Mouse (Mus musculus) stomach, embryonic 16.5 days (tissue): Measurements from ENCODE around the gene Npdc1. TPM values are rescaled to one million over a fixed set of nuclear protein-coding genes. Genes with fewer than 3 reads are reported as not detected.
"Not testable (repeated sequence)": the region's sequence is repeated elsewhere in the genome, so short reads cannot be mapped to it uniquely, and the experiment has no call there.

Experiments used
- ATAC-seq: fragments of 200-750 bp; cut with Nextera tagmentation; 2 replicates; pipeline ENCODE4 v1.8.0; 2017; ENCODE audit warnings: moderate number of reproducible peaks, moderate TSS enrichment; ENCODE audit not compliant: insufficient read depth, low FRiP score
- H3K27ac ChIP-seq: fragments of 300-500 bp; sonication (generic); 2 replicates; pipeline ENCODE4 v1.5.1; 2014; ENCODE audit warnings: low read length
- H3K27me3 ChIP-seq: fragments of 300-500 bp; sonication (generic); 2 replicates; pipeline ENCODE4 v1.6.1; 2014; ENCODE audit warnings: low read length, control low read depth, mixed read lengths; ENCODE audit not compliant: control insufficient read depth, insufficient read depth
- H3K36me3 ChIP-seq: fragments of 300-500 bp; sonication (generic); 2 replicates; pipeline ENCODE4 v1.6.1; 2014; ENCODE audit warnings: low read length; ENCODE audit not compliant: control insufficient read depth, insufficient read depth
- H3K4me1 ChIP-seq: fragments of 300-500 bp; sonication (generic); 2 replicates; pipeline ENCODE4 v1.6.1; 2014; ENCODE audit warnings: low read length, control low read depth, mixed read lengths; ENCODE audit not compliant: control insufficient read depth, insufficient read depth
- H3K4me2 ChIP-seq: fragments of 300-500 bp; sonication (generic); 2 replicates; pipeline ENCODE4 v1.6.1; 2014; ENCODE audit warnings: low read depth, low read length, mixed read lengths
- H3K4me3 ChIP-seq: fragments of 300-500 bp; sonication (generic); replicated peaks from 2 replicates; pipeline ENCODE4 v1.5.1; 2014; ENCODE audit warnings: mild to moderate bottlenecking, low read length
- H3K9ac ChIP-seq: fragments of 300-500 bp; sonication (generic); 2 replicates; pipeline ENCODE4 v1.6.1; 2014; ENCODE audit warnings: low read length
- H3K9me3 ChIP-seq: fragments of 300-500 bp; sonication (generic); replicated peaks from 2 replicates; pipeline ENCODE4 v1.6.1; 2016; ENCODE audit warnings: low read length, control low read depth; ENCODE audit not compliant: control insufficient read depth
- WGBS: fragments of 180-500 bp; shearing (Covaris S2); extraction: QIAGEN DNeasy Blood & Tissue Kit; methylation state at CpG from one replicate; pipeline ENCODE4 v1.1.7; 2014; 5-methylcytosine and 5-hydroxymethylcytosine counted together
- polyA plus RNA-seq: library from polyadenylated mRNA; unstranded; fragments of >200 nt; fragmentation: Nextera tagmentation; extraction: Ambion mirVana; gene quantifications from 2 replicates; pipeline ENCODE4 v1.2.1, GENCODE M21; 2015

The Npdc1 gene
- polyA plus RNA-seq, 1 experiment from 2014 or later, result 54.9 TPM

- Histone ChIP-seq H3K4me3 (peak overlapping the region; percentile 25), H3K9me3 (no peaks in the 10 kb centered on the region), H3K36me3 (no peaks in the 10 kb centered on the region), H3K27me3 (peaks cover 35% of the 10 kb centered on the region), H3K27ac (no peak overlapping the region), H3K9ac (no peak overlapping the region), H3K4me2 (peak overlapping the region; percentile 48), H3K4me1 (peaks cover 4% of the 10 kb centered on the region; the same call in 1 of the 2 replicates)
- ATAC-seq, result peak; percentile 27; the same call in 1 of the 2 replicates
- 4% methylated on average over 17 of the region's 17 CpGs for WGBS
Measured at GRCm38 (mm10) chr2:25400764-25401163, 1.6 kb downstream of the Npdc1 start.

- no peak overlapping the region for H3K27ac ChIP-seq
- H3K9ac ChIP-seq, result peak overlapping the region; percentile 70
- peaks cover 4% of the 10 kb centered on the region; the same call in 1 of the 2 replicates for H3K4me1 ChIP-seq
- H3K36me3 ChIP-seq, result no peaks in the 10 kb centered on the region
- H3K27me3 ChIP-seq, result peaks cover 28% of the 10 kb centered on the region
- peak; percentile 6; the same call in 1 of the 2 replicates for ATAC-seq
- H3K9me3 ChIP-seq, result no peaks in the 10 kb centered on the region
- WGBS, result 0% methylated on average over 13 of the region's 13 CpGs
- peak overlapping the region; percentile 53 for H3K4me3 ChIP-seq
- H3K4me2 ChIP-seq, result peak overlapping the region; percentile 81
Measured at GRCm38 (mm10) chr2:25402377-25402971, 3.3 kb downstream of the Npdc1 start.

GRCm38 (mm10) chr2:25402972-25403601 is 3.9 kb downstream of the Npdc1 start:
- peak overlapping the region; percentile 53 for H3K4me3 ChIP-seq
- H3K9me3 ChIP-seq, result no peaks in the 10 kb centered on the region
- H3K9ac ChIP-seq, result peak overlapping the region; percentile 70
- peaks cover 26% of the 10 kb centered on the region for H3K27me3 ChIP-seq
- peak overlapping the region; percentile 81 for H3K4me2 ChIP-seq
- peaks cover 4% of the 10 kb centered on the region; the same call in 1 of the 2 replicates for H3K4me1 ChIP-seq
- H3K27ac ChIP-seq, result peak overlapping the region; percentile 21; the same call in 1 of the 2 replicates
- ATAC-seq, result peak; percentile 69; the same call in 1 of the 2 replicates
- no peaks in the 10 kb centered on the region for H3K36me3 ChIP-seq
- 2% methylated on average over 54 of the region's 54 CpGs for WGBS

GRCm38 (mm10) chr2:25403994-25404393 is 4.8 kb downstream of the Npdc1 start:
- Histone ChIP-seq H3K36me3 (no peaks in the 10 kb centered on the region), H3K27ac (no peak overlapping the region), H3K4me1 (peaks cover 4% of the 10 kb centered on the region; the same call in 1 of the 2 replicates), H3K4me2 (peak overlapping the region; percentile 81; the same call in 1 of the 2 replicates), H3K27me3 (peaks cover 20% of the 10 kb centered on the region), H3K4me3 (peak overlapping the region; percentile 53; the same call in 1 of the 2 replicates), H3K9ac (no peak overlapping the region), H3K9me3 (no peaks in the 10 kb centered on the region)
- ATAC-seq, result no peak
- WGBS, result 81% methylated on average over 4 of the region's 4 CpGs

GRCm38 (mm10) chr2:25408908-25409307 is 9.8 kb downstream of the Npdc1 start:
- H3K4me1 ChIP-seq, result no peaks in the 10 kb centered on the region
- no peak overlapping the region for H3K4me3 ChIP-seq
- H3K27me3 ChIP-seq, result no peaks in the 10 kb centered on the region
- H3K27ac ChIP-seq, result no peak overlapping the region
- 82% methylated on average over 10 of the region's 10 CpGs for WGBS
- H3K9me3 ChIP-seq, result no peaks in the 10 kb centered on the region
- H3K4me2 ChIP-seq, result no peak overlapping the region
- no peak for ATAC-seq
- no peak overlapping the region for H3K9ac ChIP-seq
- H3K36me3 ChIP-seq, result no peaks in the 10 kb centered on the region

- not testable (repeated sequence) for H3K36me3 ChIP-seq, H3K4me1 ChIP-seq, H3K27ac ChIP-seq, H3K4me2 ChIP-seq, H3K4me3 ChIP-seq, ATAC-seq, H3K27me3 ChIP-seq, H3K9me3 ChIP-seq, H3K9ac ChIP-seq
Measured at GRCm38 (mm10) chr2:25413436-25413835, 14.3 kb downstream of the Npdc1 start.

GRCm38 (mm10) chr2:25417426-25417825 is 18.3 kb downstream of the Npdc1 start:
- H3K9ac ChIP-seq, result no peak overlapping the region
- H3K27me3 ChIP-seq, result no peaks in the 10 kb centered on the region
- no peaks in the 10 kb centered on the region for H3K4me1 ChIP-seq
- no peak overlapping the region for H3K27ac ChIP-seq
- no peak for ATAC-seq
- no peak overlapping the region for H3K4me3 ChIP-seq
- H3K36me3 ChIP-seq, result no peaks in the 10 kb centered on the region
- no peaks in the 10 kb centered on the region for H3K9me3 ChIP-seq
- WGBS, result 18% methylated on average over 3 of the region's 3 CpGs
- H3K4me2 ChIP-seq, result no peak overlapping the region

GRCm38 (mm10) chr2:25421896-25422295 is 22.7 kb downstream of the Npdc1 start:
- ATAC-seq, result no peak
- no peak overlapping the region for H3K4me3 ChIP-seq
- H3K36me3 ChIP-seq, result no peaks in the 10 kb centered on the region
- peaks cover 19% of the 10 kb centered on the region for H3K27me3 ChIP-seq
- H3K27ac ChIP-seq, result no peak overlapping the region
- WGBS, result 20% methylated on average over 3 of the region's 3 CpGs
- no peaks in the 10 kb centered on the region for H3K4me1 ChIP-seq
- H3K9ac ChIP-seq, result no peak overlapping the region
- no peaks in the 10 kb centered on the region for H3K9me3 ChIP-seq
- H3K4me2 ChIP-seq, result no peak overlapping the region

- H3K9me3 ChIP-seq, result no peaks in the 10 kb centered on the region
- no peak within 1 kb of the TSS for H3K27ac ChIP-seq
- no peak within 1 kb of the TSS; the same call in 1 of the 2 replicates for H3K9ac ChIP-seq
- 50% methylated on average over 17 of the region's 17 CpGs for WGBS
- H3K27me3 ChIP-seq, result peaks cover 19% of the 10 kb centered on the region
- H3K4me3 ChIP-seq, result no peak within 1 kb of the TSS
- H3K36me3 ChIP-seq, result no peaks in the 10 kb centered on the region
- no peak for ATAC-seq
- H3K4me1 ChIP-seq, result no peaks in the 10 kb centered on the region
- H3K4me2 ChIP-seq, result no peak within 1 kb of the TSS
Measured at GRCm38 (mm10) chr2:25422587-25423410, 23.6 kb downstream of the Npdc1 start, which contains the start of gene Fut7. Fut7 (plus strand) TSS chr2:25423267.
